Mouse (Mus musculus): ENCODE results near the gene Ncam1.

GRCm38 (mm10) chr9:49529366-49529959 is 269.3 kb downstream of the Ncam1 start:
- TF ChIP-seq CTCF (IDR thresholded peaks at IDR 0.05), result no peak
- no peak for TF ChIP-seq EP300 (IDR thresholded peaks at IDR 0.05; ENCODE audit: insufficient read depth, low read depth, low read length)
- TF ChIP-seq POLR2A (IDR thresholded peaks at IDR 0.05; ENCODE audit: insufficient read depth, low read depth, low read length), result no peak

All from heart, adult 2 months (tissue).